Mouse (Mus musculus) macrophage (primary cell): Measurements from ENCODE around the gene Dnph1. TPM values are rescaled to one million over a fixed set of nuclear protein-coding genes. Genes with fewer than 3 reads are reported as not detected.
"Not testable (repeated sequence)": the region's sequence is repeated elsewhere in the genome, so short reads cannot be mapped to it uniquely, and the experiment has no call there.

Experiments used
- H3K27ac ChIP-seq: fragments of 350-480 bp; formaldehyde crosslinking; 2 replicates; pipeline ENCODE4 v1.9.0; 2021
- H3K36me3 ChIP-seq: fragments of 350-480 bp; formaldehyde crosslinking; 2 replicates; pipeline ENCODE4 v1.9.0; 2021; ENCODE audit errors: inconsistent target
- H3K4me3 ChIP-seq: fragments of 350-480 bp; formaldehyde crosslinking; 2 replicates; pipeline ENCODE4 v1.9.0; 2021; ENCODE audit errors: inconsistent target
- H3K79me2 ChIP-seq: fragments of 350-480 bp; formaldehyde crosslinking; 2 replicates; pipeline ENCODE4 v1.9.0; 2021; ENCODE audit errors: inconsistent target
- WGBS: methylation state at CpG from one replicate; pipeline ENCODE4 v1.1.7; 2026; ENCODE audit warnings: inconsistent platforms; ENCODE audit not compliant: missing documents; 5-methylcytosine and 5-hydroxymethylcytosine counted together
- polyA plus RNA-seq: library from polyadenylated mRNA; stranded (reverse); fragments of 250-400 nt; gene quantifications from 3 replicates; pipeline ENCODE4 v1.2.4, GENCODE M21; 2018; ENCODE audit warnings: inconsistent platforms

Dnph1 gene
- polyA plus RNA-seq, 1 experiment from 2014 or later, result 0.57 TPM

- Histone ChIP-seq H3K36me3 (no peaks in the 10 kb centered on the region), H3K79me2 (no peaks in the 10 kb centered on the region), H3K27ac (no peak overlapping the region), H3K4me3 (no peak overlapping the region; the same call in 1 of the 2 replicates)
- WGBS, result 2% methylated on average over 16 of the region's 16 CpGs
These were observed 12.9 kb upstream of the Dnph1 start for GRCm38 (mm10) chr17:46483561-46484001.

DNA sequence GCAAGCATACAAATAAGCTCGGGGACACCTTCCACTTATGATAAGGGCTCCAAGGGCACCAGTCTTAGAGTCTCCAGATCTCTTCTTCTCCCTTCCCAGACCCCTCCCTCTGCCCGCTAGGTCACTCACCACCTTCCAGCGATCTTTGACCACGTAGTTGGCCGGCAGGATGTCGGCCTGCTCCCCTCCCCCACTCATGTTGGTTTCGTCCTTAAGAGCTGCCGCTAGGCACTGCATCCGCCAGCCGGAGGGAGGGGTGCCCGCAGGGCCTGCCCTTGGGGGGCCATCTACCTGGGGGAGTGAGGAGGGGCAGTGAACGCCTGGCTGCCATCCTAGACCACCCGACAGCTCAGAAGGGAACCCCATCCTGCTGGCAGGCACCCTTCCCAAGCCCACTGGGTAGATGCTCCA, 12.5 kb upstream of the Dnph1 start:
- 1% methylated on average over 13 of the region's 13 CpGs for WGBS
- no peak overlapping the region for H3K27ac ChIP-seq
- H3K4me3 ChIP-seq, result no peak overlapping the region; the same call in 1 of the 2 replicates

GRCm38 (mm10) chr17:46484461-46484875, 12.0 kb upstream of the Dnph1 start:
- Histone ChIP-seq H3K4me3 (no peak overlapping the region), H3K27ac (no peak overlapping the region), H3K79me2 (no peaks in the 10 kb centered on the region), H3K36me3 (no peaks in the 10 kb centered on the region)
- 6% methylated on average over 6 of the region's 6 CpGs for WGBS

More for the DNA sequence above, 12.5 kb upstream of the Dnph1 start:
- Histone ChIP-seq H3K79me2 (no peaks in the 10 kb centered on the region), H3K36me3 (no peaks in the 10 kb centered on the region)

DNA sequence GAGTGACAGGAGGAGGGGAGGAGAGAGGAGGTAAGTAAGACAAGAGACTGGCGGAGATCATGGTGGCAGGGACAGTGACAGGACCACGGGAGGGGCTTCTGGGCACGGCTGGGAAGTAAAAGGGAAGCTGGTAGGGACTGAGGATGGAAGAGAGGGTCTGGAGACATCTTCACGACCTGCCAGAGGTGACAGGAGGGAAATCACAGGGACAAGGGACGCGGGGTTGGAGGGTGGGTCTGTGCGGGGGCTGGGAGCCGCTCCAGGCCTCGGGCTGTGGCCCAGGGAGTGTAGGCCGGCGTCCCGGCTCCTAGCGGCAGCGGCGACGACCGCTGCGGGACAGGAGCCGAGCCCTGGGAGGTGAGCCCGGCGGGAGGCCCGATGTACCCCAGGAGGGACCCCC, 9.5 kb upstream of the Dnph1 start:
- Histone ChIP-seq H3K36me3 (no peaks in the 10 kb centered on the region), H3K79me2 (no peaks in the 10 kb centered on the region), H3K4me3 (no peak overlapping the region), H3K27ac (no peak overlapping the region)
- WGBS, result 12% methylated on average over 22 of the region's 22 CpGs

GRCm38 (mm10) chr17:46487431-46487830, 9.1 kb upstream of the Dnph1 start, which contains the start of gene Ttbk1:
Ttbk1 (minus strand) TSS chr17:46487675.
- Histone ChIP-seq H3K36me3 (no peaks in the 10 kb centered on the region), H3K4me3 (no peak within 1 kb of the TSS), H3K27ac (no peak within 1 kb of the TSS), H3K79me2 (no peaks in the 10 kb centered on the region)
- WGBS, result 4% methylated on average over 38 of the region's 49 CpGs

GRCm38 (mm10) chr17:46495486-46495885, 1.0 kb upstream of the Dnph1 start:
- H3K79me2 ChIP-seq, result no peaks in the 10 kb centered on the region
- H3K4me3 ChIP-seq, result no peak overlapping the region
- 88% methylated on average over 5 of the region's 5 CpGs for WGBS
- H3K36me3 ChIP-seq, result no peaks in the 10 kb centered on the region
- no peak overlapping the region for H3K27ac ChIP-seq

DNA sequence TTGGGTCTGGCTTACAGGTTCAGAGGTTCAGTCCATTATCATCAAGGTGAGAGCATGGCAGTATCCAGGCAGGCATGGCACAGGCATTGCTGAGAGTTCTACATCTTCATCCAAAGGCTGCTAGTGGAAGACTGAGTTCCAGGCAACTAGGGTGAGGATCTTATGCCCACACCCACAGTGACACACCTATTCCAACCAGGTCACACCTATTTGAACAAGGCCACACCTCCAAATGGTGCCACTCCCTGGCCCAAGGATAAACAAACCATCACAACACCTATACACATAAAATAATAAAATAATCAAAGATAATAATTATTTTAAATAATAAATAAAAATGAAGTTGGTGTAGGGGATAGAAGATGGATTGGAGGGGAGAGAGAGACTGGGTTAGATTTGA, 430 bp upstream of the Dnph1 start:
- H3K4me3 ChIP-seq, H3K79me2 ChIP-seq, H3K27ac ChIP-seq, H3K36me3 ChIP-seq: not testable (repeated sequence)

- 81% methylated on average over 8 of the region's 8 CpGs for WGBS
- no peaks in the 10 kb centered on the region for H3K36me3 ChIP-seq
- no peaks in the 10 kb centered on the region for H3K79me2 ChIP-seq
- H3K4me3 ChIP-seq, result no peak overlapping the region
- no peak overlapping the region for H3K27ac ChIP-seq
These were observed 1.4 kb downstream of the Dnph1 start for GRCm38 (mm10) chr17:46497956-46498355.

DNA sequence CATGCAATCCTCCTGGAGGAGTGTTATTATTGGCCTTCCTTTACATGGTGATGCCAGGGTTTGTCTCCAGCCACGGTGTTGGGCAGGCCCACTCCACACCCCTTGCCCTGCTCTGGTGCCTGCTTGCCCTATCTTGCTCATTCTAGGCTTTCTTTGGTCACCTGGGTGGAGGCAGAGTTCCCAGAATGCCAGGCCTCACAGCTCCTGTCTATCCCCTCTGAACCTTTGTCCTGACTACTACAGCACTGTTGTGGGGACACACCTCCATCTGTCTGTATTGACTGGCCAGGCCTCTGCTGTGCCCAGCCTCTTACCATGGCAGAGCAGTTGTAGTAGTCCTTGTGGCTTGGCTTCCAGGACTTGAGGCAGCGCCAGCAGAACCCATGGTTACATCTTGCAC, 6.3 kb downstream of the Dnph1 start:
- WGBS, result 95% methylated on average over 2 of the region's 2 CpGs
- H3K27ac ChIP-seq, result no peak overlapping the region

DNA sequence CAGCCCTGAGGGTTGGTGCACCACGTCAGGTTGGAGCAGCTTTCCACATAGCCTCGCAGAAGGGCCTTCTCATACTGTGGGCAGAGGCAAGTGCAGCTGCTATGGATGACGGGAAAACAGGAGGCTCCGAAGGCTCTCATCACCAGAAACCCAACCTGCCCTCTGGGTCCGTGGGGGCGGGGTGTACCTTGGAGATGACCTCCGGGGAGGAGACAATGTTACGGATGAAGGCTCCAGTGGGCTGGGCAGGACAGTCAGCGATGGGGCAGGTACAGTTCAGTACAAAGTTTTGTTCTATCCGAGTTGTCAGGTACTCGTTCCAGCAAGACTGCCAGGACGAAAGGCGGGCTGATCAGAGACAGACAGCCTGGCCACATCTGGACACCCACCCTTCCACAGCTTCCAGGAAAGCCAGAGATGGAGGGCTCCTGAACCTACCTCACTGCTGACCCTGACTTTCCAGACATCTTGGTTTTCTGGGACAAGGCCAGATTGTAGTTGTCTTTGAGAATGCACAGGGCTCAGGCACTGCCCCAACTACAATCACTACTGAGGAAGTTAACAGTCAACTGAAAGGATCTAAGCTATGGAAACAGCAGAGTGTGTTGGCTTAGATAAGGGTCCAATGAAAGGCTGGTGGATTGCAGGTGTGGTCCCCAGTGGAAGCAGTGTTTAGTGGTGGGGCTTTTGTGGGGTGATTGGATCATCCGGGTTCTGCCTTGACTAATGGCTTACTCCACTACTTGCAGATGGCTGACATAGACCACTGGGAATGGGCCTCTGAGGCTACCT, 7.5 kb downstream of the Dnph1 start:
- Histone ChIP-seq H3K27ac (no peak overlapping the region), H3K36me3 (no peaks in the 10 kb centered on the region), H3K4me3 (no peak overlapping the region), H3K79me2 (no peaks in the 10 kb centered on the region)
- WGBS, result 96% methylated on average over 14 of the region's 14 CpGs

More for the DNA sequence above, 6.3 kb downstream of the Dnph1 start:
- H3K36me3 ChIP-seq, result no peaks in the 10 kb centered on the region
- no peaks in the 10 kb centered on the region for H3K79me2 ChIP-seq
- H3K4me3 ChIP-seq, result no peak overlapping the region

GRCm38 (mm10) chr17:46505617-46506016, 9.1 kb downstream of the Dnph1 start:
- Histone ChIP-seq H3K79me2 (no peaks in the 10 kb centered on the region), H3K27ac (no peak overlapping the region), H3K36me3 (no peaks in the 10 kb centered on the region), H3K4me3 (no peak overlapping the region)
- 92% methylated on average over 3 of the region's 3 CpGs for WGBS

- 81% methylated on average over 11 of the region's 11 CpGs for WGBS
- Histone ChIP-seq H3K79me2 (no peaks in the 10 kb centered on the region), H3K4me3 (no peak overlapping the region), H3K27ac (no peak overlapping the region), H3K36me3 (no peaks in the 10 kb centered on the region)
These were observed 14.7 kb downstream of the Dnph1 start for GRCm38 (mm10) chr17:46511059-46511710.

- no peak overlapping the region for H3K4me3 ChIP-seq
- H3K36me3 ChIP-seq, result no peaks in the 10 kb centered on the region
- WGBS, result 83% methylated on average over 2 of the region's 2 CpGs
- H3K79me2 ChIP-seq, result no peaks in the 10 kb centered on the region
- no peak overlapping the region for H3K27ac ChIP-seq
These were observed 16.8 kb downstream of the Dnph1 start for GRCm38 (mm10) chr17:46513329-46513728.

- 85% methylated on average over 10 of the region's 10 CpGs for WGBS
- Histone ChIP-seq H3K79me2 (peaks cover 6% of the 10 kb centered on the region; the same call in 1 of the 2 replicates), H3K36me3 (peaks cover 5% of the 10 kb centered on the region; the same call in 1 of the 2 replicates), H3K4me3 (peak overlapping the region; percentile 49), H3K27ac (no peak overlapping the region)
These were observed 23.5 kb downstream of the Dnph1 start for GRCm38 (mm10) chr17:46519971-46520370.

DNA sequence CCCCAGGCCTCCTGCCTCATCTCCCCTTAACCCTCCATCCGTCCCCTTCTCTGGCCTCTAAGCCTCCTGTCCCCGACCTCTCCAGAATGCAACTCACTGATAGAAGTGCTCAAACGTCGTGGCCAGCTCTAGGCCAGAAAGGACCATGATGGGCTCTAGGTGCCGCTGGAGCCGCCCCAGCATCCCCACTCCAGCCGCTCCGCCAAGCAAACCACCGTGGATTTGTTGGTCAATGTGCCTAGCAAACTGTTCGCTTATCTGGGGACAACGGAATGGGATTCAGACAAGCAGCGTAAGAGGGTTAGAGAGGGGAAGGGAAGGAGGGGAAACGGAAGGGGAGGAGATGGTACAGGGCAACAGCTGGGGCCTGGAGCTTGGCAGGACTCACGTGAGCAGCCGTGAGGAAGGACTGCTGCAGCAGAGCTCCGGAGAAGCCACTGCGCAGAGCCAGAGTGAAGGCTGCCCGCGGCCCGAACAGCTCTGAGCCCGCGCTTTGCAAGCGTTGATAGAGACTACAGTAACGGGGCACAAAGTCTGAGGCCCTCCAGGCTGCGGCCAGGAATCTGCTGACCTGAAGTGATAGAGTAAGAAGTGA, 24.0 kb downstream of the Dnph1 start:
- H3K4me3 ChIP-seq, result peak overlapping the region; percentile 49
- peaks cover 6% of the 10 kb centered on the region; the same call in 1 of the 2 replicates for H3K79me2 ChIP-seq
- WGBS, result 35% methylated on average over 25 of the region's 25 CpGs
- peaks cover 5% of the 10 kb centered on the region; the same call in 1 of the 2 replicates for H3K36me3 ChIP-seq
- peak overlapping the region; percentile 48 for H3K27ac ChIP-seq
